Mouse (Mus musculus): ENCODE results near the gene Grin2c. TPM values are rescaled to one million over a fixed set of nuclear protein-coding genes. Genes with fewer than 3 reads are reported as not detected.
A peak's percentile ranks its signal among the peaks of the same experiment; 100 is the strongest.

Gene Grin2c
- polyA plus RNA-seq, 1 experiment from 2014 or later = 0.44 TPM

- Histone ChIP-seq H3K27ac (replicated peaks) (no peak overlapping the region), H3K9me3 (replicated peaks) (no peaks in the 10 kb centered on the region), H3K4me1 (peaks cover 7% of the 10 kb centered on the region), H3K27me3 (replicated peaks) (peaks cover 7% of the 10 kb centered on the region; the same call in 1 of the 2 replicates), H3K9ac (replicated peaks) (no peak overlapping the region), H3K36me3 (peaks cover 8% of the 10 kb centered on the region), H3K4me3 (replicated peaks) (no peak overlapping the region), H3K4me2 (no peak overlapping the region)
- 62% methylated on average over 13 of the region's 13 CpGs for WGBS
- no peak for ATAC-seq (ENCODE audit: low FRiP score)
Observed at GRCm38 (mm10) chr11:115212116-115212515, 54.9 kb downstream of the Grin2c start.

- 81% methylated on average over 7 of the region's 7 CpGs for WGBS
- Histone ChIP-seq H3K4me1 (peaks cover 12% of the 10 kb centered on the region), H3K4me3 (replicated peaks) (no peak overlapping the region), H3K36me3 (peaks cover 25% of the 10 kb centered on the region), H3K4me2 (no peak overlapping the region), H3K27ac (replicated peaks) (no peak overlapping the region), H3K9ac (replicated peaks) (no peak overlapping the region), H3K9me3 (replicated peaks) (no peaks in the 10 kb centered on the region), H3K27me3 (replicated peaks) (peaks cover 10% of the 10 kb centered on the region; the same call in 1 of the 2 replicates)
- no peak for ATAC-seq (ENCODE audit: low FRiP score)
Observed at GRCm38 (mm10) chr11:115209958-115210357, 57.1 kb downstream of the Grin2c start.

- Histone ChIP-seq H3K36me3 (peaks cover 28% of the 10 kb centered on the region), H3K9ac (replicated peaks) (no peak overlapping the region), H3K9me3 (replicated peaks) (no peaks in the 10 kb centered on the region), H3K27ac (replicated peaks) (no peak overlapping the region), H3K27me3 (replicated peaks) (peaks cover 11% of the 10 kb centered on the region; the same call in 1 of the 2 replicates), H3K4me1 (peaks cover 12% of the 10 kb centered on the region), H3K4me3 (replicated peaks) (no peak overlapping the region), H3K4me2 (no peak overlapping the region)
- no peak for ATAC-seq (ENCODE audit: low FRiP score)
- 82% methylated on average over 25 of the region's 25 CpGs for WGBS
Observed at GRCm38 (mm10) chr11:115208776-115209732, 58.0 kb downstream of the Grin2c start.

GRCm38 (mm10) chr11:115208126-115208525 is 58.9 kb downstream of the Grin2c start:
- no peak overlapping the region for H3K27ac ChIP-seq (replicated peaks)
- WGBS = 63% methylated on average over 12 of the region's 12 CpGs
- H3K27me3 ChIP-seq (replicated peaks) = 0 out of 2 replicates have a peak, but pooled peaks cover 10% of the 10 kb centered on the region
- H3K9ac ChIP-seq (replicated peaks) = no peak overlapping the region
- no peak for ATAC-seq (ENCODE audit: low FRiP score)
- no peak overlapping the region for H3K4me3 ChIP-seq (replicated peaks)
- H3K4me1 ChIP-seq = peaks cover 12% of the 10 kb centered on the region
- H3K9me3 ChIP-seq (replicated peaks) = no peaks in the 10 kb centered on the region
- H3K36me3 ChIP-seq = peaks cover 32% of the 10 kb centered on the region
- H3K4me2 ChIP-seq = no peak overlapping the region

- Histone ChIP-seq H3K4me3 (replicated peaks) (no peak overlapping the region), H3K27me3 (replicated peaks) (0 out of 2 replicates have a peak, but pooled peaks cover 10% of the 10 kb centered on the region), H3K4me1 (peaks cover 11% of the 10 kb centered on the region), H3K9ac (replicated peaks) (no peak overlapping the region), H3K9me3 (replicated peaks) (no peaks in the 10 kb centered on the region), H3K36me3 (peaks cover 47% of the 10 kb centered on the region), H3K4me2 (no peak overlapping the region), H3K27ac (replicated peaks) (no peak overlapping the region)
- ATAC-seq (ENCODE audit: low FRiP score) = no peak; the same call in 1 of the 2 replicates
- WGBS = 95% methylated on average over 9 of the region's 9 CpGs
Observed at GRCm38 (mm10) chr11:115202756-115203155, 64.3 kb downstream of the Grin2c start.

GRCm38 (mm10) chr11:115202316-115202715 is 64.7 kb downstream of the Grin2c start:
- Histone ChIP-seq H3K4me2 (no peak overlapping the region), H3K27ac (replicated peaks) (no peak overlapping the region), H3K9me3 (replicated peaks) (no peaks in the 10 kb centered on the region), H3K27me3 (replicated peaks) (0 out of 2 replicates have a peak, but pooled peaks cover 10% of the 10 kb centered on the region), H3K36me3 (peaks cover 48% of the 10 kb centered on the region), H3K4me3 (replicated peaks) (no peak overlapping the region), H3K9ac (replicated peaks) (no peak overlapping the region), H3K4me1 (peaks cover 11% of the 10 kb centered on the region)
- ATAC-seq (ENCODE audit: low FRiP score) = peak; percentile 75
- 13% methylated on average over 12 of the region's 12 CpGs for WGBS

- no peak for ATAC-seq (ENCODE audit: low FRiP score)
- Histone ChIP-seq H3K4me3 (replicated peaks) (no peak overlapping the region), H3K27me3 (replicated peaks) (0 out of 2 replicates have a peak, but pooled peaks cover 10% of the 10 kb centered on the region), H3K36me3 (peaks cover 39% of the 10 kb centered on the region), H3K9me3 (replicated peaks) (no peaks in the 10 kb centered on the region), H3K4me2 (no peak overlapping the region), H3K9ac (replicated peaks) (no peak overlapping the region), H3K4me1 (0 out of 2 replicates have a peak, but pooled peaks cover 3% of the 10 kb centered on the region), H3K27ac (replicated peaks) (no peak overlapping the region)
- 92% methylated on average over 4 of the region's 4 CpGs for WGBS
Observed at GRCm38 (mm10) chr11:115200520-115200919, 66.5 kb downstream of the Grin2c start.

Small RNA genes within 50 kb of the gene (microRNA-seq; reads per million reads assigned to microRNA genes)
- gene Gm25837 = not detected

Other genes with a start within 250 kb of the Grin2c start
- not detected in 2 replicates for gene Cd300ld4, start 240.2 kb downstream of the Grin2c start, polyA plus RNA-seq (2015; fragmentation: Nextera tagmentation; extraction: Ambion mirVana)
- not detected in 2 replicates for gene Cd300ld5, start 229.5 kb downstream of the Grin2c start, polyA plus RNA-seq (2015; fragmentation: Nextera tagmentation; extraction: Ambion mirVana)
- not detected in 2 replicates for gene Cd300ld3, start 218.8 kb downstream of the Grin2c start, polyA plus RNA-seq (2015; fragmentation: Nextera tagmentation; extraction: Ambion mirVana)
- 0.06 TPM in 1 of 2 replicates, not detected in the other for gene Cd300e, start 205.1 kb downstream of the Grin2c start, polyA plus RNA-seq (2015; fragmentation: Nextera tagmentation; extraction: Ambion mirVana)
- 0.93 and 4.3 TPM in 2 replicates for gene Rab37, start 175.8 kb downstream of the Grin2c start, polyA plus RNA-seq (2015; fragmentation: Nextera tagmentation; extraction: Ambion mirVana)
- gene Cd300lf, start 133.3 kb downstream of the Grin2c start, polyA plus RNA-seq (2015; fragmentation: Nextera tagmentation; extraction: Ambion mirVana) = 0.20 and 0.27 TPM in 2 replicates
- gene Slc9a3r1, start 103.9 kb downstream of the Grin2c start, polyA plus RNA-seq (2015; fragmentation: Nextera tagmentation; extraction: Ambion mirVana) = 45.5 and 80.6 TPM in 2 replicates
- gene Tmem104, start 79.8 kb downstream of the Grin2c start, polyA plus RNA-seq (2015; fragmentation: Nextera tagmentation; extraction: Ambion mirVana) = 11.7 TPM in 2 replicates
- gene Nat9, start 79.4 kb downstream of the Grin2c start, polyA plus RNA-seq (2015; fragmentation: Nextera tagmentation; extraction: Ambion mirVana) = 22.0 and 22.8 TPM in 2 replicates
- 18.6 and 21.5 TPM in 2 replicates for gene Fdxr, start 9.8 kb upstream of the Grin2c start, polyA plus RNA-seq (2015; fragmentation: Nextera tagmentation; extraction: Ambion mirVana)
- gene Fads6, start 30.4 kb upstream of the Grin2c start, polyA plus RNA-seq (2015; fragmentation: Nextera tagmentation; extraction: Ambion mirVana) = 2.0 and 2.1 TPM in 2 replicates
- gene Otop2, start 39.9 kb upstream of the Grin2c start, polyA plus RNA-seq (2015; fragmentation: Nextera tagmentation; extraction: Ambion mirVana) = 0.15 and 0.26 TPM in 2 replicates
- gene Ush1g, start 54.8 kb upstream of the Grin2c start, polyA plus RNA-seq (2015; fragmentation: Nextera tagmentation; extraction: Ambion mirVana) = 0.09 and 0.14 TPM in 2 replicates
- 2.5 and 2.6 TPM in 2 replicates for gene Otop3, start 67.5 kb upstream of the Grin2c start, polyA plus RNA-seq (2015; fragmentation: Nextera tagmentation; extraction: Ambion mirVana)
- gene Hid1, start 100.5 kb upstream of the Grin2c start, polyA plus RNA-seq (2015; fragmentation: Nextera tagmentation; extraction: Ambion mirVana) = 49.5 and 55.6 TPM in 2 replicates
- gene Cdr2l, start 114.7 kb upstream of the Grin2c start, polyA plus RNA-seq (2015; fragmentation: Nextera tagmentation; extraction: Ambion mirVana) = 21.5 and 23.9 TPM in 2 replicates
- gene Mrpl58, start 136.5 kb upstream of the Grin2c start, polyA plus RNA-seq (2015; fragmentation: Nextera tagmentation; extraction: Ambion mirVana) = 175 and 183 TPM in 2 replicates
- 949 and 1,025 TPM in 2 replicates for gene Atp5h, start 152.7 kb upstream of the Grin2c start, polyA plus RNA-seq (2015; fragmentation: Nextera tagmentation; extraction: Ambion mirVana)
- gene Kctd2, start 152.9 kb upstream of the Grin2c start, polyA plus RNA-seq (2015; fragmentation: Nextera tagmentation; extraction: Ambion mirVana) = 19.0 and 22.4 TPM in 2 replicates
- gene Trim80, start 173.3 kb upstream of the Grin2c start, polyA plus RNA-seq (2015; fragmentation: Nextera tagmentation; extraction: Ambion mirVana) = 0.09 and 0.10 TPM in 2 replicates
- 0.44 and 7.2 TPM in 2 replicates for gene Slc16a5, start 195.2 kb upstream of the Grin2c start, polyA plus RNA-seq (2015; fragmentation: Nextera tagmentation; extraction: Ambion mirVana)
- 16.2 and 17.8 TPM in 2 replicates for gene Armc7, start 208.4 kb upstream of the Grin2c start, polyA plus RNA-seq (2015; fragmentation: Nextera tagmentation; extraction: Ambion mirVana)
- gene Nt5c, start 224.6 kb upstream of the Grin2c start, polyA plus RNA-seq (2015; fragmentation: Nextera tagmentation; extraction: Ambion mirVana) = 95.5 and 96.2 TPM in 2 replicates
- 1,012 and 1,180 TPM in 2 replicates for gene Jpt1, start 247.1 kb upstream of the Grin2c start, polyA plus RNA-seq (2015; fragmentation: Nextera tagmentation; extraction: Ambion mirVana)